Mouse (Mus musculus) layer of hippocampus, adult 18-20 months (tissue): ENCODE results near the gene Plce1. TPM values are rescaled to one million over a fixed set of nuclear protein-coding genes. Genes with fewer than 3 reads are reported as not detected.
"Not testable (repeated sequence)": the region's sequence is repeated elsewhere in the genome, so short reads cannot be mapped to it uniquely, and the experiment has no call there.

Experiments
- DNase-seq, 2 experiments: peaks; one replicate each; pipeline ENCODE4 v3.0.0; 2022; ENCODE audit warnings: low spot score in 2 of 2
- total RNA-seq, 2 experiments: library from RNA; stranded (reverse); gene quantifications; 2 replicates each; pipeline ENCODE4 v1.2.3; 2021

Gene Plce1
- total RNA-seq, 2 experiments from 2014 or later = 11.9 to 13.7 TPM

DNA sequence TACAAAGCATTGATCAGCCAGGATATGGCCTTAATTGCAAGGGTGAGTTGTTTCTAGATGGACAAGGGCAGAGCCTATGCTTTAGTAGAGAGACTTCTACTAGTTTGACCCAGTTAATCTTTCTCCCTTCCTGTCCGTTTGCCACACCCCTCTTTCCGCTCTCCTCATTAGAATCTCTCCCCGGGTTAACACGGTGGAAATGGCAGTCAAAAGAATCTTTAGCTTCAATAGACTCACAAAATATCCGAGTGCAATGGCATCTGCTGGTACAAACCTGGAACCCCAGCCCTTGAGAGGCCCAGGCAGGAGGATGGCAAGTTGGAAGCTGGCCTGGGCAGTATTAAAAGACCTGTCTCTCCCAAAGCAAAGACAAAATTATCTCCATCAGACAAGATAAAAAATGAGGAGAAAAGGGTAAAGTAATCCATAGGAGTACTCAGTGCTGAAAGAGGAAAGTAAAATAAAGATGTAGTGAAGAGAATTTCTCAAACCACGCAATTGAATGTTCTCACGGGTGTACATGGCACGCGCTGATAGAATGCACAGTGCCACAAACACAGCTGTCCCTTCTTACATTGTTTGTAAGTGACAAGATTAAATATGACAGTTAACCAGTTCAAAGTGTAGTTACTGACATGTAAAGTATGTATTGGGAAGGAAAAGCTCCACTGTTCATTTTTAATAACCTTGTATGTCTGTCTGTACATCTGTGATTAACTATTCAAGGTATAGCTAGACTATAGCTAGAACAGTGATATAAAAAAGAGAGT lies 145.5 kb downstream of the Plce1 start:
- no peak for DNase-seq

DNA sequence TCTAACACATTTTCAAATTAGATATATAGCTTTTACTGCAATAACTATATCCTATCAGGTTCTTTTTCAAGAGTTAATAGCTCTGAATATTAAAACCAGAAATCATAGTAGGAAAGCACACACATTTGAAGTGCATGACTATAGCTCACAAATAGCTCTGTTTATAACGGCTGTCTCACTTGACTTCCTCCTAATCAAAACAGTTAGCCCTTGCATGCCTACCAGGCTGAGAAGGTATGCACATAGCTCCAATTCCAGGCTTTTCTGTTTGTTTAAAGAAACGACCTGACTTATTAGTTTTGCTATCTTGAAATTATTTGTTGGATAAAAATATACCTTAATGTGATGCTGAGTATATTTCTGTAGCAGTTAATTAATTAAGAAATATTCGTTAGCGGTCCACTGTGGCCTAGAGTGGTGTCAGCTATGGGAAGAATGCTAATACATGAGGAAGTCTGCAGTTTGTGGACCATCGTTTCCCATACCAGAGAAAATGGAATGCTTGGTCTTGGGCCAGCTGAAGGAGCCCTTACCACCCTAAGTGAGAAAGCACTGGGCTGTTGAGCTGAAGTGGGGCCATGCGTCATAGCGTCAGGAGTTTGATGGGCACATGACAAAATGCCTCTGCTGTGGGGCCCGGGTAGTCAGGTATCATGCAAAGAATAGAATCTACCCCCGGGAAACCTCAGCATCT lies 146.3 kb downstream of the Plce1 start:
- DNase-seq = no peak

DNA sequence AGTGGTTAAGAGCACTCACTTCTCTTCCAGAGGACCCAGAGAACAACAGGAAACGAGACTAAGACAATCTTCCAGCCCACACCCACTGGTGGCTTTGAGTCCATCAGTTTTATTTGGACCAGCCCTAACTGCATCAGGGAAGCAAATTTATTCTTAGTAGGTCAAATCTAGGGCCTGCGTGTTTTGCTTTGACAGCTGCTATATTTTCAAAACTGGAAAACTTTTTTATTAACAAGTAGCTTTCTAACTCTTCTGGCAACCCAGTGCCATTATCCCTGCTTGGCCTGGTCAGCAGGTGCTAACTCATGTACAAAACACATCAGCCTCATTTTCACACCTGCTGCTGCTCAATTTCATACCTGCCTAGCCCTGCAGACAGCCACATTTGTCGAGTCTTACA lies 151.3 kb downstream of the Plce1 start:
- DNase-seq = no peak

DNA sequence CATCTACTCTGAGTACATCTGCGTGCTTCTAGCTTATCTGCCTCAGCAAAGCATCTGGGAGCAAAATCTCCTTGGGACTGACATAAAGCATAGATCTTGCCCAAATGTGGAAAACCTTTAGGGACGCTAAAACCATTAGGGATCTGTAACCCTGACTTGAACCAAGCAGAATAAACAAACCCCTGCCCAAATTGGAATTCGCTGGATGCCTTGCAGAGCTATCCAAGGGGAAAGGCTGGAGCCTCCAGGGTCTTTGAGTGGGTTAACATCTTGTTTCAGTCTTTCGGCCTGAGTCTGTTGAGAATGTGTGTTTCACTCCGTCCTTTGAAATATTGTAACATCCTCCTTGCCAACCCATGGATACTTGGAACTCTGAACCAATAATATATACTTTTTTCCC lies 152.4 kb downstream of the Plce1 start:
- no peak for DNase-seq

DNA sequence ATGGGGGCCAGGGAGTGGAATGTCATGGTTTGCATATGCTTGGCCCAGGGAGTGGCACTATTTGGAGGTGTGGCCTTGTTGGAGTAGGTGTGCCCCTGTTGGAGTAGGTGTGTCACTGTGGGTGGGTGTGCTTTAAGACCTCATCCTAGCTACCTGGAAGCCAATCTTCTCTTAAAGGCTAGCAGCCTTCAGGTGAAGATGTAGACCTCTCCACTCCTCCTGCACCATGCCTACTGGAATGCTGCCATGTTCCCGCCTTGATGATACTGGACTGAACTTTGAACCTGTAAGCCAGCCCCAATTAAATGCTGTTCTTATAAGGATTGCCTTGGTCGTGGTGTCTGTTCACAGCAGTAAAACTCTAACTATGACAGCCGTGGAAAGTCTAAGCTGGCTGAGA lies 158.1 kb downstream of the Plce1 start:
- DNase-seq = no peak

DNA sequence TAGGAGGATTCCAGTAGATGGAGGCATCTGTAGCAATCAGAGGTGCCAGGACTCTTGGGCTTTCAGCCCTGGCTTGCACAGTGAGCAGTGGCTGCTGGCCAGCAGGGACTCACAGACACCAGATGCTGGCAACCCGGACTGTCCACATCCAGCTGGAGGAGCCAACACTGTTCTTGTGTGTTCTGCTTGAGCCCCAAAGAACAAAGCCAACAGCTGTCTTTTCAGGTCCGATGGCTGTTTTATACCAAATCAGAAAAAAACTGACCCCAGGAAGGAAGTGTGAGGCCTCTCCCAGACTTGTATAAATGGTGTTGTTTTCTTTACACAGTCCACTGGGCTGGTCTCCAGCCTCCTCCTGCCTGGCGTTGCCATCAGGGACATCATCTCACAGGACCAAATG lies 158.9 kb downstream of the Plce1 start:
- peak in 1 of 2 experiments; percentile 6 for DNase-seq

DNA sequence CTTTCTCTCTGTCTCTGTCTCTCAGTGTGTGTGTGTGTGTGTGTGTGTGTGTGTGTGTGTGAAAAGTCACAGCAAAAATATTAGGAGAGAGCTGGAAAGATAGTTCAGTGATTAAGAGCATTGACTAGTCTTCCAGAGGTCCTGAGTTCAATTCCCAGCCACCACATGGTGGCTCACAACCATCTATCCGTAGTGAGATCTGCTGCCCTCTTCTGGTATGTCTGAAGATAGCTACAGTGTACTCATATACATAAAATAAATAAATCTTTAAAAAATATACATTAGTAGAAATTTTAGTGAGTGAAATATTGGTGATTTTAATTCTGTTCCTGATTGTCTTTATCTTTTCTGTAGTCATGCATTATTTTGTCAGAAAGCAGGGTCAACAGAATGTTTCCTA lies 161.6 kb downstream of the Plce1 start:
- not testable (repeated sequence) for DNase-seq

DNA sequence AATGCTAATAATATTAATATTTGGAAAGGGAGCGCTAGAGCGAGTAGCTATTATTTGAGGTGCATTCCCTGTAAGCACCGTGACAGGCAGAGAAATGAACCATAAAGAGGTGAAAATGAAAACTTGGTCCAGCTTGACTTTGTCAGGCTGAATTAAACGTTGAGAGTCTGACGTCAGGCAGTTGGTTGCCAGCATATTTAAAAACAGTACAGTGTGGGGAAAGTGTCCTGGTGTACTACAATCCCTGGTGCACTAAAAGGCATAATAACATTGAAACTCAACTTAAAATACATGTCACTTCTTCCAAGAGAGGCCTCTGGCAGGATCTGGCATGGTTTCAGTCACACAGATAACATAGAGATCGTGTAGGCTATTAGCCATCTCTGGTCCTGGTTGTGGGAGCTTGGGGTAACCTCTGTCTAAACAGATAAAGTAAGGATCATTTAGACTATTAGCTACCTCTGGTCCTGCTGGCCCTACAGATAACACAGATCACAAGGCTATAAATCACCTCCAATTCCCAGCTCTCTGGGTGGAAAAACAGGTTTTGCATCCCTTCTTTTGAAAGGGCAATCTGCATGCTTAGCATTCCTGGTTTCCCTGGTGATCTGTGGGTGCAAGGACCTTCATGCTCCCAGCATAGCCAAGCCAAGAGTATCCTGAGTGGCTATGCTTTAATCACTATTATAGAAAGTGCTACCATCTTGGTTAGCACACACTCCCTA lies 164.1 kb downstream of the Plce1 start:
- DNase-seq = no peak

DNA sequence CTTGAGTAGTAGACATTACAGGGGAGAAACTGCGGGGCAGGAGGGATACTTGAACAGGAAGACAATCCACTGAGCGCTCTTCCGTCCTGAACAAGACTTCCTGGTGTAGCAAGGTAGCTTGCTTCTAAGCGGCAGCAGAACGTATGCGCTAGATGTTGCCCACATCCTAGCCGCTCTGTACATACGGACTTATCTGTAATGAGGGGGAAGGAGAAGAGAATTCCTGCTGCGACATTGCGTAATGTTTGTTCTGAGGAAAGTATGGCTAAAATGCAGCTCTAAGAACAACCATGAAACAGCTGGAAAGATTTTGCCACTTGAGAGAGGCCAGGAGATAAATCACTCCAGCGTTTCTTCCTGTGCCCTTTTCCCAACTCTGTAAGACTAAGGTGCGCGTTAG lies 177.1 kb downstream of the Plce1 start:
- no peak for DNase-seq

DNA sequence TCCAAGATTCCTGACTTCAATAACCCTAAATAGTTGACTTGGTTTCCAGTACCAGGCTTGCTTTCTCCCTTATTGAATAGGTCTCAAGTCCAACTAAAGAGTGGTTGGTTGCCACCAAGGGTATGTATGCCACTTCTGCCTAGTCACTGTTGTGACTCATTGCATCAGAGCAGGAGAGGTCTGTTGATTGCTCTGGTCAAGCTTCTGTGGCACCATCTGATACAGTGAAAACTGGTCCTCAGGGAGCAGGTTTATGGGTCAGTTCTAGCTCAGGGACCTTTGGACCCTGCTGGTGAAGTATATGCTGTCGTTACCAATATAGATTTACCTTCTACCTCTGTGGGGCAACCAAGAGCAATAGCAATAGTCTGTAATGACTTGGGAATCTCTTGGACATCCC lies 184.5 kb downstream of the Plce1 start:
- DNase-seq = no peak

DNA sequence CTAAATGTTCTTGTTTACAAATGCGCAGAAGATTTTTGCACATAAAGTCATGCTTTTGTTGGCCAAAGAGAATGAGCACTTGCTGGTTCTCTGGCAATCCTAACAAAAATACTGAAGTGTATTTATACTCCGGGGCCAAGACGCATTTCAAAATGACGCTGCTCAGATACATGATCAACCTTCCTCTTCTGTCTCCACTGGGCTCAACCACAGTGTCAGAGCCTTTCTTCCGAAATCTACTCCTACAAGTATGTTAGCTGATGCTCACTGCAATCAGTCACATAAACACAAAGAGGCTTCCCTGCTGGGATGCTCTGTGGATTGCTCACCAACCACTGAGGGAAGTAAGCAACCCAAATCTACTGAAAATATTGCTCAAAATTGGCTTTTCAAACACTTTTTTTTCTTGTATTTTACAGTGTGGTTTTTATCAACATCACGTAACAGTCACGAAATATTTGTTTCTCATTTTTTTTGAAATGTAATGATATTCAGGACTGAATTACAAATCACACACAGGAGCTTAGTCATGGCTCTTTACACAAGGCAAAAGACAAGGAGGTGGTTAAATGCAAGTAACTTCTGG lies 191.2 kb downstream of the Plce1 start:
- DNase-seq = no peak

DNA sequence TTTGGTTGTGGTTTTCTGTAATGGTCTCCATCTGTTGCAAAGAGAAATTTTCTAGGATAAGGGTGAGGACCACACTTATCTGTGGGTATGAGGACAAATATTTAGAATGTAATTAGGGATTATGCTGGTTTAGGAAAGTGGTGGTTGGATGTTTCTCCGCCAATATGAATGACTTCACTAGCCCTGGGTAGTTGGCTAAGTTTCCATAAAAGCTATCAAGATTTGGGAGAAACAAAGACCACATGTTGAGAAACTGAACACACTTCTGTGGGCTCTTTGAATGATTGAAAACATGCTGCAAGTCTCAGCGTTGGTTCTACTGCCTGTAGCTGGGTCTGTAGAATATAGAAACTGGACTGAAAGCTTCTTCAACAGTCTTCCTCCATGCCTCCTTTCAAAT lies 193.0 kb downstream of the Plce1 start:
- no peak for DNase-seq

DNA sequence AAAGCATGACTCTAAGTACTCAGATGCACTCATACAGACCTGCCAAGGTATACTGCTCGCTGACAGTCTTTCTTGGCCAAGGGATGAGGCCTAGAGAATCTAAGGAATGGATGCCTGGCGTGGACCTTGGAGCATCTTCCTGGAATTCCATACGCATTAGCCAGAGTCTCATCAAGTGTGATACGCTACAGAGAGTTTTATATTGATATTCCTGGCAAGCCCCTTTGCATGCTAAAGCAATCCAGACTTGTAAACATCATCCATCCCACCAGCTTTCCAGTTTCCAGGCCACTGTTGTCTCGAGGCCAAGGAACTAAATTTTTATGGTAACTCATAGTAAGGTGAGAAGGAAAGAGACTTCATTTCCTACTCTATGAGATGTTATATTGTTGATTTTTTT lies 197.7 kb downstream of the Plce1 start:
- DNase-seq = no peak

DNA sequence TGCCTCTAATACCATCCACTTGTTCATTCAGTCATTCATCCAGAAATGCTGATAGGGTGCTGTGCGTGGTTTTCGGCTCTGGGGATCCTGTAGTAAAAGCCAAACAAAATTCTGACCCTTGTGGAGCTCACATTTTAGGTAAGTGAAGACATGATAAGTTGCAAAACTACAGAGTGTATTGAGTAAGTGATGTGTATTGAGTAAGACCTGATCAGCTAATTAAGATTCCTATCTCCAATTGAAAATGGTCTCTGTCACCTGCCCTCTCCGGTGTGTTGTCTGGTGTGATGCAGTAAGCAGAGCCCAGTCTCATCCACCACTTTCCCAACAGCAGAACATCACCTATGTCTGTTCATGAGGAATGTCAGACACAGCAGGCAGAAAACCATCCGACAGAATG lies 198.6 kb downstream of the Plce1 start:
- no peak for DNase-seq

DNA sequence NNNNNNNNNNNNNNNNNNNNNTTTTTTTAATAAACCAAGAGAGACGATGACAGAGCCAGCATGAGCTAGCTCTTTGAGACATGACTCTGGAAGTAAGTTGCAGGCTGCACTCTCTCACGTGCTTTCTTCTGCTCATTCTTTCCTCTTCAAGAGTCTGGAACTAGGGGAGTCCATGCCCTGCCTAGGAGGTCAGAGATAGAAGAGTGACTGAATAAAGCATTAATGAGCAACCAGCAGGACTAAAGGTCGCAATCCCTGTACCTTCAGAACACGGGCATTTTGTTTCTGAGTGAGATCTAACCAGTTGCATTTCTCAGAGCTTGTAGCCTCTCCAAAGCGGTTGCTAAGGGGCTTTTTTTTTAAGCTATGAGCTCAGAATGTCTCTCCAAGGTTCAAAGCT lies 206.4 kb downstream of the Plce1 start:
- DNase-seq = no peak

DNA sequence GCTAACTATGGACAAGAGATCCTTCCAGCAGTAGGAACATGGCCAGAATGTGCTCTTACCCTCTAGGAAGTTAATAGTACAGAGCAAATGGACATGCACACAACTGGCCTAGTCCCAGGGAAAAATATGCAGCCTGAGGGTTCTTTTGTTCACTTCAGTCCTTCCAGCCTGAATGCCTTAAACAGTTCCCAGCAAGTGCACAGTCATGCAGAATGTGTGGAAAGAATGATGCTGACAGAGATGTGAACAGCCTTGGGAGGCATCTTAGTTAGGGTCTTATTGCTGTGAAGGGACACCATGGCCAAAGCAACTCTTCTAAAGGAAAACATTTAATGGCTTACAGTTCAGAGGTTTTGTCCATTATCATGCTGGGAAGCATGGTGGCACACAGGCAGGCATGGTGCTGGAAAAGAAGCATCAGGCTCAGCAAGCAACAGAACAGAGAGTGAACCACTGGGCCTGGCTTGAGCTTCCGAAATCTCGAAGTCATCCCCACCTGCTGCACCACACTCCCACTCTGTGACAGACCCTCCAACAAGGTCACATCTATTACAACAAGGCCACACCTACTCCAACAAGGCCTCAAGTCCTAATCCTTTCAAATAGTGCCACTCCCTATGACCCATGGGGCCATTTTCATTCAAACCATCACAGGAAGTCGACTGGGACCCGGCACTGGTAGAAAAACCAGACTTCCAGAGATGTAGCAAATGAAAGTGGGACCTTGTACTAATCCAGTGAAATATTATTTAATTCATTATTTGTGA lies 208.0 kb downstream of the Plce1 start:
- no peak for DNase-seq

DNA sequence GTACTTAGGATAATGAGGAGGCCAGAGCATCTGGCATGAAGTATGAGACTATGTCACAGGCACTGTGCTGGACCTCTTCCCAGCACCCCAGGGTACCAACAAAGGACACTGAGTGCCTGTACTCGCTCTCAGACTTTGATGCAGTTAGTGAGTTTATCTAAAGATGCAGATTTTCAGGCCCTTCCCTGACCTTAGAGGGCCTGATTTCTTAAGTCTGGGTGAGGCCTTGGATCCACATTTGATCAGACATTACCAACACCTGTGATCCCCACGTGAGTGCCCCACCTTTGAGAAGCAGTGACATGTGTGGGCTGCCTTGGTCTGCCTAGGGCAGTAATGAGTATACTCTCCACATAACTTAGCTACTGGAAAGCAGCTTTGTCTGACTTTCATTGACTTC lies 209.4 kb downstream of the Plce1 start:
- no peak for DNase-seq

DNA sequence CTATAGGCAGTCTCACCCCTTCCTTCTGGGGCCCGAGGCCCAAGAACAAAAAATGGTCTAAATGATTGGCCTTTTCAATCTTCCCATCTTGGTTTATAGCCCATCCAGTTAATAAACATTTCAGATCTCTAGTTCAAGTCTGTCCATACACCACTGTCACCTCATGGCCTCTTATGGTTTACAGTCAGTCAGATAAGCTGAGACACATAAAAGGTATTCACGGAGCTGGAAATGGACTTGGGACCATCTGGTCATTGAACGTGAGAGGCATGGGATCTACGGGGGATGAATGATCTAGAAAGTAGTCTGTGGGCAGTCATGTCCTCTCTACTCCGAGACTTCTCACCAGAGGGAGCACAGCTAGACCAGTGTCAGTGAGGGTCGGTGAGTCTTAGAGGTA lies 210.6 kb downstream of the Plce1 start:
- DNase-seq = no peak

DNA sequence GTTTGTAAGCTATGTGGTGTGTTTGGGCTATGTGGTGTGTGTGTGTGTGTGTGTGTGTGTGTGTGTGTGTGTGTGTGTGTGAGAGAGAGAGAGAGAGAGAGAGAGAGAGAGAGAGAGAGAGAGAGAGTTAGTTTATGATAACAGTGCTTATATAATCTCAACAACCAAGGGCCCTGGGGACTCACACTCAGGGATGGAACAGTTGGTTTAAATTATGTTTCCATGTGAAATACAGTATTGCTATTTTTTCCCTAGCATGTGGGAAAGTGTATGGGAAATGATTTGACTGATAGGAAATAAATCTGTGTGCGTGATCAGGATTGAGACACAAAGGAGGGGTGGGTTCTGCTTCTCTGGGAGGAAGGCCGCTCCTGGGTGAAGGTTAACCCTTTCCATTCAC lies 212.4 kb downstream of the Plce1 start:
- no peak for DNase-seq

DNA sequence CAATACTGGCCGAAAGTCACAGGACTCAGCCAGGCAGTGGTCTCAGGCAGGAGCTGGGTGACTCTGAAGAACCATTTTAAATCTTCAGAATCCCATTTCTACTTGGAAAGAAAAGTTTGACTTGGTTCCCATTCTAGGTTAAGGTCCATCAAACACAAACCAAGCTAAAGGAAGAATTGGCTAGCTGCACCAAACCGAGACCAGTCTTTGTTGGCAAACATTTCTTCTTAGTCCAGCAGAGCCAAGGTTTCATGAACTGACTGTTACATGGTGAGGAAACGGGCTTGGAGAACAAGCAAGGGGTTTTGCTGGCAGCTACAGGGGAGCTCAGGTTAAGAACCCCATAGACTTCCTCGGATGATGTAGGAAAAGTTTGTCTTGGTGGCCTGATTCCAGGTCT lies 212.9 kb downstream of the Plce1 start:
- DNase-seq = no peak

DNA sequence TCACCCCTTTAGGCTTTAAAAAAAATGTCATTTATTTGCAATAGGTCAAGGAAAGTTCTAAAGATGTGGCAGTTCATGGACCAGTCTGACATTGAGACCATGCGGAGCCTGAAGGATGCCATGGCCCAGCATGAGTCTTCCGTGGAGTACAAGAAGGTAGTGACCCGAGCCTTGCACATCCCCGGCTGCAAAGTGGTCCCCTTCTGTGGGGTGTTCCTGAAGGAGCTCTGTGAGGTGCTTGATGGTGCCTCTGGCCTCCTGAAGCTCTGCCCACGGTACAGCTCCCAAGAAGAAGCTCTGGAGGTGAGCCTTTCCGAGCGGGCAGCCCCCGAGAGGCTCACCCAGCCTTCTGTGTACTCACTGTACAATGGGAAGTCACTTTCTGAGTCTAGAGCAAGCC lies 220.9 kb downstream of the Plce1 start:
- no peak for DNase-seq
